Mouse (Mus musculus): Measurements from ENCODE around the gene Cldn34c1. TPM values are rescaled to one million over a fixed set of nuclear protein-coding genes. Genes with fewer than 3 reads are reported as not detected.

Gene Cldn34c1
- 7.7 and 18.1 TPM in 2 replicates for polyA plus RNA-seq (2012; rRNA removed)

DNA sequence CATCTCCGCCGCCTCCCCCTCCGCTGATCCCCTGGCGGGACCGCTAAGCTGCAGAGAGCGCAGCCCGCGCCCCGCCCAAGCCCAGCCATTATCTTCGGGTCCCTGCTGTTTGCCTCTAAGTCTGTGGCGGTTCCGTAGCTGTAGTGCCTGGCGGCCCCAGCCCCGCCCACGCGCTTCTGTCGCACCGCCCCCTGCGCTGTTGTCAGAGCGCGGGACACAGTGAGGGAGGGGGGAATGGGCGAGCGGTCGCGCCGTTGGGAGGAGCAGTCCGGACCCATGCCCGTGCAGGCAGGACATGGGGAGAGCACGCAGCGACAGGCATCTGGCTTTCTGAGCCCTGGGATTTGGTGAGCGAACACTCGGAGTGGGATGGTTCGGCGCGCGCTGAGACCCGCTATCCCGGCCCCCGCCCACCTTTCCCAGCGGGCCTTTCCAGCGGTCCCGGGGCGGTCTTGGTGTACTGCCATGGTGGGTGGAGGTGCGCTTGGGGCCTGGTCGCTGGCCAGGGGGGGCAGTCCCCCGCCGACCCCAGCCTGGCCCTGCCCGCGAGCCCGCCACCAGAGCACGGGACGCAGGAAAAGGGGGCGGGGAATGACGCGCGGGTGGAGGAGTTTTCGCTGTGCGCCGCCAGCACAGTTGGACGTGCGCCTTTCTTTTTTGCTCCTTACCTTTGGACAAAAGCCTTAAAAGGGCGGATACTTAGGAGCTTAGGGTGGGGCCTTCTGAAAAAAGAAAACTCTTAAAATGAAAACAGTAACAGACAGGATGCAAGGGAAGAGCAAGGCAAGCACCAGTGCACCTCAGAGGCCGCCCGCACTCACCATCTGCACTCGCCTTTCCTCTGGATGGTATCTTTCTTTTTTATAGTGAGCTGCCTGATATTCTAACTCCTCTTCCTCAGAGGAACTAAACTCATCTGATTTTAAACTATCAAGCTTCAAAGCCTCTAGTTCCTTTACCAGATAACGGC is at the start of gene Cldn34c1:
TSS of gene Cldn34c1 (plus strand) at position 205 of the 970 bp plus-strand sequence.

DNA sequence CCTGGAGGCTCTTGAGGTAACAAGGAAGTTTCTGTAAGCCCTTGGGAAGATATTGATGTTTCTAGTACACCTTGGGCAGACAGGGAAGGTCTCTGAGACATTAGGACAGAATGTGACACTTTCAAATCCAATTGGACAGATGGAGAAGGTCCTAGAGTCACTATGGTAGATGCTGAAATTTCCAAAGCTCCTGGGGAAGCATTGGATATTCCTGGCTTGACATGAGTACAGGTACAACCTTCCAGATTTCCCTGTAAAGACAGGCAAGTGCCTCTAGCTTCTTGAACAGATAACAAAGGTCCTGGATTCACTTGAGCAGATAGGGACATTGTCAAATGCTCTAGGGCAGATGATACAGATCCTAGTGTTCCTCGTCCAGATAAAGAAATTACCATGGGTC is 119.1 kb downstream of the Cldn34c1 start, which contains the start of gene Srsx:
TSS of gene Srsx (minus strand) at position 101 of the 400 bp plus-strand sequence.

Other genes with a start within 250 kb of the Cldn34c1 start
- not detected in 2 replicates for gene Gm17521, start 73.8 kb upstream of the Cldn34c1 start, polyA plus RNA-seq (2012; rRNA removed)
- gene Srsx, start 119.0 kb downstream of the Cldn34c1 start, polyA plus RNA-seq (2012; rRNA removed) = not detected in 2 replicates
- gene Gm17577, start 143.4 kb downstream of the Cldn34c1 start, polyA plus RNA-seq (2012; rRNA removed) = not detected in 2 replicates